Mouse (Mus musculus) olfactory bulb, adult 2 months (tissue): Measurements from ENCODE around the gene Hist1h2bp.
A peak's percentile ranks its signal among the peaks of the same experiment; 100 is the strongest.
"Not testable (repeated sequence)": the region's sequence is repeated elsewhere in the genome, so short reads cannot be mapped to it uniquely, and the experiment has no call there.

Experiments used
- CTCF ChIP-seq: fragments of 200-500 bp; IDR thresholded peaks from 2 replicates; pipeline ENCODE4 v1.5.1; 2012; ENCODE audit warnings: low read depth, mild to moderate bottlenecking, low read length, moderate library complexity; ENCODE audit not compliant: insufficient read depth
- POLR2A ChIP-seq: fragments of 200-500 bp; IDR thresholded peaks from 2 replicates; pipeline ENCODE4 v1.6.1; 2012; ENCODE audit warnings: mild to moderate bottlenecking, low read depth, low read length, moderate library complexity; ENCODE audit not compliant: insufficient read depth

DNA sequence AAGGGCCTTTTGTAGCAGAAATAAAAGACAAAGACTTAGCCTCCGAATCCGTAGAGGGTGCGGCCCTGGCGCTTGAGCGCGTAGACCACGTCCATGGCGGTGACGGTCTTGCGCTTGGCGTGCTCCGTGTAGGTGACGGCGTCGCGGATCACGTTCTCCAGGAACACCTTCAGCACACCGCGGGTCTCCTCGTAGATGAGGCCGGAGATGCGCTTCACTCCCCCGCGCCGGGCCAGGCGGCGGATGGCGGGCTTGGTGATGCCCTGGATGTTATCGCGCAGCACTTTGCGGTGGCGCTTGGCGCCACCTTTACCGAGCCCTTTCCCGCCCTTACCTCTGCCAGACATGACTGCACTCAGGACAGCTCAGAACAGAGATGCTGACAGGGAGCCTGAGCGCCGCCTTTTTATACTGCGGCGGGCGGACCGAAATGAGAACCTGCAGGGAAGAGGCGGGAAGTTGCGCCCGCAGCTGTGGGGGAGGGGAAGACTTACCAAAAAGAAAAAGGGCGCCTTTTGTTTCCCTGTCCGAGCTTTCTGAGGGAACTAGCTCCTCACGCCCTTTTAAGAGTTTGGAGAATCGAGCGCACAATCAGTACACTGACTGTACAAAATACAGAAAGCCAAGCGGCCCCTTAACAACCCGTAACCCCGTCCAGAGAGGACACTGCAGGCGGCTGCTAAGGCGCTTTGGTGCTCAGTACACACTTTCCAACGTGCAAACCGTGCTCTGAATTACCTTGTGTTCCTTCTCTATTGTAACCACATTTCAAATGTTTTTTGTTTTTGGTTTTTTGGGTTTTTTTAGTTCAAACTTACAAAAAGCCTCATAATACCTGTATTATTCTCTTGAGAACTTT is 36.9 kb upstream of the Hist1h2bp start, which contains the start of gene Hist1h4k:
- TF ChIP-seq POLR2A = peak; percentile 81
- TF ChIP-seq CTCF = not testable (repeated sequence)
